Mouse (Mus musculus): ENCODE measurements around the gene Cpsf4.

DNA sequence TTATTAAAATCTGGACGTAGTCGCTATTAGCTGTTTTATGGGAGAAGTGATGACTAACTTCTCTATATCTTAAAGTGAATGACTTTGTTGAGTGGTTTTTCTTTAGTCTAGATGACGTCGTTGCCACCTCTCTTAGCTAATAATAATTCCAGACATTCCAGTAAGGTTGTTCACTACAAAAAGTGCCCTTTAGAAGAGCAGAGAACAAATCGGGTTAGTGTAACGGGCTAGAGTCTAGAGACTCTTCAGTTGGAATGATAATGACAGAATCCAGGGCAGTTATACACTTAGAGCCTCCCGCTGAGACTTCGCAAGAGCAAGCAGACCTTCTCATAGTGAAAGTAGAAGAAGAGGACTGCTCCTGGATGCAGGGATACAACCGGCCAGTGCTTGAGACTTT lies 38.0 kb downstream of the Cpsf4 start:
- no peak for TF ChIP-seq CTCF (IDR thresholded peaks at IDR 0.05; ENCODE audit: control insufficient read depth, insufficient read depth, low read length)
- TF ChIP-seq POLR2A (IDR thresholded peaks at IDR 0.05; ENCODE audit: borderline replicate concordance, control insufficient read depth, low read depth, low read length): no peak
